Mouse (Mus musculus) heart, embryonic 12.5 days (tissue): ENCODE data around the gene H3f3a. TPM values are rescaled to one million over a fixed set of nuclear protein-coding genes. Genes with fewer than 3 reads are reported as not detected.

Source experiments
- ATAC-seq: fragments of 200-750 bp; cut with Nextera tagmentation; 2 replicates; pipeline ENCODE4 v1.8.0; 2017; ENCODE audit warnings: moderate TSS enrichment, moderate library complexity; ENCODE audit not compliant: insufficient number of reproducible peaks, low FRiP score
- H3K27ac ChIP-seq: fragments of 300-500 bp; sonication (generic); 2 replicates; pipeline ENCODE4 v1.5.1; 2016; ENCODE audit warnings: mild to moderate bottlenecking, moderate library complexity; ENCODE audit not compliant: poor library complexity, severe bottlenecking
- H3K27me3 ChIP-seq: fragments of 300-500 bp; sonication (generic); replicated peaks from 2 replicates; pipeline ENCODE4 v1.6.1; 2016; ENCODE audit warnings: mild to moderate bottlenecking, moderate library complexity
- H3K36me3 ChIP-seq: fragments of 300-500 bp; sonication (generic); 2 replicates; pipeline ENCODE4 v1.6.1; 2016; ENCODE audit warnings: mild to moderate bottlenecking, moderate library complexity
- H3K4me1 ChIP-seq: fragments of 300-500 bp; sonication (generic); replicated peaks from 2 replicates; pipeline ENCODE4 v1.6.1; 2016; ENCODE audit warnings: mild to moderate bottlenecking
- H3K4me2 ChIP-seq: fragments of 300-500 bp; sonication (generic); 2 replicates; pipeline ENCODE4 v1.6.1; 2016; ENCODE audit warnings: mild to moderate bottlenecking, moderate library complexity
- H3K4me3 ChIP-seq: fragments of 300-500 bp; sonication (generic); 2 replicates; pipeline ENCODE4 v1.5.1; 2016; ENCODE audit warnings: mild to moderate bottlenecking
- H3K9ac ChIP-seq: fragments of 300-500 bp; sonication (generic); 2 replicates; pipeline ENCODE4 v1.6.1; 2016; ENCODE audit warnings: mild to moderate bottlenecking, moderate library complexity
- H3K9me3 ChIP-seq: fragments of 300-500 bp; sonication (generic); replicated peaks from 2 replicates; pipeline ENCODE4 v1.6.1; 2016; ENCODE audit warnings: mild to moderate bottlenecking, moderate library complexity
- WGBS: fragments of 180-500 bp; shearing (Covaris S2); methylation state at CpG from one replicate; pipeline ENCODE4 v1.1.7; 2016; 5-methylcytosine and 5-hydroxymethylcytosine counted together
- polyA plus RNA-seq: library from polyadenylated mRNA; unstranded; fragments of >200 nt; fragmentation: Nextera tagmentation; extraction: Ambion mirVana; gene quantifications from 2 replicates; pipeline ENCODE4 v1.2.1, GENCODE M21; 2016

H3f3a gene
- polyA plus RNA-seq, 1 experiment from 2014 or later, result 1,670 TPM

- H3K9me3 ChIP-seq, result peaks cover 10% of the 10 kb centered on the region
- 61% methylated on average over 2 of the region's 2 CpGs for whole genome bisulfite sequencing
- H3K9ac ChIP-seq, result no peak overlapping the region
- H3K4me2 ChIP-seq, result no peak overlapping the region
- no peak overlapping the region for H3K4me3 ChIP-seq
- H3K4me1 ChIP-seq, result peaks cover 7% of the 10 kb centered on the region; the same call in 1 of the 2 replicates
- no peak for ATAC-seq
- H3K27ac ChIP-seq, result no peak overlapping the region
- H3K27me3 ChIP-seq, result no peaks in the 10 kb centered on the region
- peaks cover 54% of the 10 kb centered on the region for H3K36me3 ChIP-seq
Observed at GRCm38 (mm10) chr1:180800814-180801213, 12.9 kb downstream of the H3f3a start.

DNA sequence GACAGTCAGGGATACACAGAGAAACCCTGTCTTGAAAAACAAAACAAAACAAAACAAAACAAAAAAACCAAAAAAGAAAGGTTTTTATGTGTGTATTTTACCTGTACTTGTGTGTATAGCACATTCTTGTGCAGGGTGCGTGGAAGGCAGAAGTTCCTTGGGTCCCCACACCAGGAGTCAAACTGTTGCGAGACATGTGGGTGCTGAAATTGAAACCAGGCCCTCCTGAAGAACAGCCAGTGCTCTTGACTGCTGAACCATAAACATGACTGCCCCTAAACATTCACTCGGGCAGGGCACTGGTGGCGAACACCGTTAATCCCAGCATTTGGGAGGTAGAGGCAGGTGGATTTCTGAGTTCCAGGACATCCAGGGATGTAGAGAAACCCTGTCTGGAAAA is 13.7 kb downstream of the H3f3a start:
- no peak for ATAC-seq
- Histone ChIP-seq H3K36me3 (peaks cover 46% of the 10 kb centered on the region), H3K4me2 (no peak overlapping the region), H3K4me3 (no peak overlapping the region), H3K9me3 (peaks cover 10% of the 10 kb centered on the region), H3K9ac (no peak overlapping the region), H3K27me3 (no peaks in the 10 kb centered on the region), H3K4me1 (peaks cover 7% of the 10 kb centered on the region; the same call in 1 of the 2 replicates), H3K27ac (no peak overlapping the region)
- WGBS, result 92% methylated on average over 5 of the region's 5 CpGs

- Histone ChIP-seq H3K4me2 (no peak overlapping the region), H3K27ac (no peak overlapping the region), H3K27me3 (no peaks in the 10 kb centered on the region), H3K4me1 (peaks cover 9% of the 10 kb centered on the region), H3K9me3 (peaks cover 10% of the 10 kb centered on the region), H3K4me3 (no peak overlapping the region), H3K9ac (no peak overlapping the region), H3K36me3 (peaks cover 38% of the 10 kb centered on the region)
- no peak for ATAC-seq
- WGBS, result 77% methylated on average over 5 of the region's 5 CpGs
Observed at GRCm38 (mm10) chr1:180799253-180799652, 14.5 kb downstream of the H3f3a start.

- ATAC-seq, result 0 out of 2 replicates have a peak, but pooled peaks have one; percentile 16
- H3K27me3 ChIP-seq, result no peaks in the 10 kb centered on the region
- H3K4me1 ChIP-seq, result peaks cover 14% of the 10 kb centered on the region
- H3K9ac ChIP-seq, result no peak overlapping the region
- no peak overlapping the region for H3K27ac ChIP-seq
- H3K4me2 ChIP-seq, result no peak overlapping the region
- no peak overlapping the region for H3K4me3 ChIP-seq
- H3K36me3 ChIP-seq, result peaks cover 32% of the 10 kb centered on the region
- H3K9me3 ChIP-seq, result peaks cover 10% of the 10 kb centered on the region
- 93% methylated on average over 5 of the region's 5 CpGs for WGBS
Observed at GRCm38 (mm10) chr1:180798660-180799059, 15.1 kb downstream of the H3f3a start.

- peak overlapping the region; percentile 31 for H3K9ac ChIP-seq
- peaks cover 5% of the 10 kb centered on the region for H3K9me3 ChIP-seq
- ATAC-seq, result peak; percentile 72
- H3K36me3 ChIP-seq, result 0 out of 2 replicates have a peak, but pooled peaks cover 4% of the 10 kb centered on the region
- H3K27me3 ChIP-seq, result no peaks in the 10 kb centered on the region
- H3K27ac ChIP-seq, result no peak overlapping the region
- H3K4me2 ChIP-seq, result peak overlapping the region; percentile 82
- H3K4me3 ChIP-seq, result peak overlapping the region; percentile 47
- 3% methylated on average over 21 of the region's 21 CpGs for WGBS
- peaks cover 9% of the 10 kb centered on the region for H3K4me1 ChIP-seq
Observed at GRCm38 (mm10) chr1:180794170-180794569, 19.6 kb downstream of the H3f3a start.

- H3K27me3 ChIP-seq, result no peaks in the 10 kb centered on the region
- 9% methylated on average over 18 of the region's 18 CpGs for WGBS
- peaks cover 5% of the 10 kb centered on the region for H3K9me3 ChIP-seq
- H3K4me2 ChIP-seq, result peak overlapping the region; percentile 82
- H3K4me3 ChIP-seq, result peak overlapping the region; percentile 47
- H3K36me3 ChIP-seq, result 0 out of 2 replicates have a peak, but pooled peaks cover 1% of the 10 kb centered on the region
- ATAC-seq, result peak; percentile 63
- peak overlapping the region; percentile 31 for H3K9ac ChIP-seq
- H3K27ac ChIP-seq, result no peak overlapping the region
- H3K4me1 ChIP-seq, result peaks cover 9% of the 10 kb centered on the region
Observed at GRCm38 (mm10) chr1:180793445-180794117, 20.2 kb downstream of the H3f3a start.

DNA sequence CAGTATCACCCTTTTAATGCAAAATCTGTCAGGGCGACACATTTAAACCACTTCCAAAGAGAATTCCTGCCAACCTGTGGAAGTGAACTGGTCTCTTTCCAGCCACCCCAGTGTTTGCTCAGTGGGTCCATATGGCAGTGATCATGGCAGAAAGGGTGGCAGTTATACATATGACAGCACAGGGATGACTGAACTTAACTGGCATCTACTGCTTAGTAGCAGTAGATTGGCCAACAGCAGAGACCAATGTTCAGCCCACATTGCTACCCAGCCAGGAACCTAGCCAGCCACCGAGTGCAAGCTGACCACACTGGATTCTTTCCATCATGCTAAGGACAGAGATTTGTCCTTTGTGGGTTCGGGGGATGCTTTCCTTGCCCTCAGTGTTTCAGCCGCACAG is 20.9 kb downstream of the H3f3a start:
- no peak overlapping the region for H3K9ac ChIP-seq
- H3K27me3 ChIP-seq, result no peaks in the 10 kb centered on the region
- ATAC-seq, result no peak
- 86% methylated on average over 4 of the region's 4 CpGs for WGBS
- H3K9me3 ChIP-seq, result peaks cover 9% of the 10 kb centered on the region
- H3K4me2 ChIP-seq, result no peak overlapping the region
- peaks cover 9% of the 10 kb centered on the region for H3K4me1 ChIP-seq
- no peaks in the 10 kb centered on the region for H3K36me3 ChIP-seq
- H3K4me3 ChIP-seq, result no peak overlapping the region
- no peak overlapping the region for H3K27ac ChIP-seq

DNA sequence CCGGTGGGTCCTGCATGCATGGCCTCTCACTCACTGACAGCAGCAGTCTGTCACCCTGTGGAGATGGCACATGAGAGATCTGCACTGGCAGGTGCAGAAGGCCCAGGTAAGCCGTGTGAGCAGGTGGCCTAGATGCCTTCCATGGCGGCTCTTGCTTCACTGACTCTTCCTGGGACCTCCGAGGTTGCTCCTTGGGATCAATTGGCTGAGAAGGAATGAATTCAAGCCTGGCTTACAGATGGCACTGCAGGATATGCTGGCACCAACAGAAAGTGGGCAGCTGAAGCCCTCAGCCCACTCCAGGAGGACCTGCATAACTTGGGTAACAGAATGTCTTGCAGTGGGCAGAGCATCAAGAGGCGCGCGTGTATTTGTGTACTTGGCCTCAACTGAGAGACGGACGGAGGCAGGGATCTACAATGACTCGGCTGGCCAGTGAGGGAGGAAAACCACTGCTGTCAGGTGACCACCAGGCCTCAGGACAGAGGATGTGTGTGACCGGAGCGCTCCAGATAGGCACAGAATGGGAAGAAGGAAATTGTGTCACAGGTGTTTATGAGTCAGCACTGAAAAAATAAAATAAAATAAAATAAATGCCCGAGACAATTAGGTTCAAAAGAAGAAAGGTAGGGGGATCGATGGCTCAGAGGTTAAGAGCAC is 21.8 kb downstream of the H3f3a start:
- whole genome bisulfite sequencing, result 79% methylated on average over 14 of the region's 14 CpGs
- Histone ChIP-seq H3K9me3 (peaks cover 7% of the 10 kb centered on the region), H3K9ac (no peak overlapping the region), H3K27me3 (no peaks in the 10 kb centered on the region), H3K4me1 (peaks cover 9% of the 10 kb centered on the region), H3K4me3 (no peak overlapping the region), H3K27ac (no peak overlapping the region), H3K4me2 (no peak overlapping the region), H3K36me3 (no peaks in the 10 kb centered on the region)
- ATAC-seq, result no peak

- no peak overlapping the region for H3K4me3 ChIP-seq
- H3K9ac ChIP-seq, result no peak overlapping the region
- H3K27ac ChIP-seq, result no peak overlapping the region
- H3K4me2 ChIP-seq, result no peak overlapping the region
- H3K36me3 ChIP-seq, result no peaks in the 10 kb centered on the region
- H3K27me3 ChIP-seq, result no peaks in the 10 kb centered on the region
- no peak for ATAC-seq
- 46% methylated on average over 3 of the region's 3 CpGs for WGBS
- peaks cover 4% of the 10 kb centered on the region; the same call in 1 of the 2 replicates for H3K9me3 ChIP-seq
- peaks cover 9% of the 10 kb centered on the region; the same call in 1 of the 2 replicates for H3K4me1 ChIP-seq
Observed at GRCm38 (mm10) chr1:180783580-180783928, 30.2 kb downstream of the H3f3a start.

- no peak overlapping the region for H3K27ac ChIP-seq
- H3K27me3 ChIP-seq, result no peaks in the 10 kb centered on the region
- H3K9ac ChIP-seq, result no peak overlapping the region
- no peak overlapping the region for H3K4me3 ChIP-seq
- no peaks in the 10 kb centered on the region for H3K36me3 ChIP-seq
- ATAC-seq, result no peak
- 65% methylated on average over 9 of the region's 9 CpGs for WGBS
- no peak overlapping the region for H3K4me2 ChIP-seq
- peaks cover 1% of the 10 kb centered on the region; the same call in 1 of the 2 replicates for H3K9me3 ChIP-seq
- peaks cover 9% of the 10 kb centered on the region; the same call in 1 of the 2 replicates for H3K4me1 ChIP-seq
Observed at GRCm38 (mm10) chr1:180782906-180783579, 30.7 kb downstream of the H3f3a start.

DNA sequence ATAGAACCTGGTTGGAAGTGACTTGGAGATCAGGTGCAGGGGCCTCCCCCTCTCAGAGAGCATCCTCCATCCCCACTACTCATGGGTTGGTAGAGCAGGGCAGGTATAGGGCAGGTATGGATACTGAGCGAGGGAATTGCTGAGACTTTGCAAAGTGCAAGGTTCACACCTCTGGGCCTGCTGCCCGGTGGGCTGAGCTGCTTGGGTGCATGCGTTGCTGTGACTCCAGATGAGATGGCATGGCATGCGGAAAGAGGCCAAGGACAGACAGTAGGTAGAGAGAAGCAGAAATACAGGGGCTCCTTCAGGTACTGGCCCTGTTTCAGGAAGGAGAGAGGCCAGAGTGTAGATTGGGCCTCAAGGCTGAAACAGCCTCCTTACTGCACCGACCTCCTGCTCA is 32.5 kb downstream of the H3f3a start:
- H3K27me3 ChIP-seq, result no peaks in the 10 kb centered on the region
- no peak overlapping the region for H3K27ac ChIP-seq
- peaks cover 21% of the 10 kb centered on the region for H3K4me1 ChIP-seq
- ATAC-seq, result no peak
- no peaks in the 10 kb centered on the region for H3K36me3 ChIP-seq
- no peak overlapping the region for H3K4me3 ChIP-seq
- H3K9ac ChIP-seq, result no peak overlapping the region
- H3K4me2 ChIP-seq, result no peak overlapping the region
- 74% methylated on average over 5 of the region's 5 CpGs for WGBS
- H3K9me3 ChIP-seq, result no peaks in the 10 kb centered on the region
